Mouse (Mus musculus) layer of hippocampus, adult 2 months (tissue): ENCODE measurements around the gene Cacnb4. TPM values are rescaled to one million over a fixed set of nuclear protein-coding genes. Genes with fewer than 3 reads are reported as not detected.

ENCODE experiments used
- DNase-seq, 2 experiments: peaks; one replicate each; pipeline ENCODE4 v3.0.0; 2022; ENCODE audit warnings: low spot score in 2 of 2
- H3K27ac ChIP-seq: fragments of 200-600 bp; 2 replicates; pipeline ENCODE4 v1.8.1; 2022
- H3K4me3 ChIP-seq: fragments of 200-600 bp; 2 replicates; pipeline ENCODE4 v1.8.1; 2022; ENCODE audit warnings: mild to moderate bottlenecking
- CTCF ChIP-seq: fragments of 200-600 bp; conservative IDR thresholded peaks from 2 replicates; pipeline ENCODE4 v1.8.1; 2022; ENCODE audit warnings: antibody characterized with exemption, mild to moderate bottlenecking, moderate library complexity
- total RNA-seq, 2 experiments: library from RNA; stranded (reverse); gene quantifications; 2 replicates each; pipeline ENCODE4 v1.2.3; 2021

Cacnb4 gene
- total RNA-seq, 2 experiments from 2014 or later, result 69.7 to 81.2 TPM

GRCm38 (mm10) chr2:52638857-52639529, 37.6 kb downstream of the Cacnb4 start:
- Histone ChIP-seq H3K27ac (no peak overlapping the region), H3K4me3 (no peak overlapping the region)
- no peak for TF ChIP-seq CTCF
- DNase-seq, result no peak

GRCm38 (mm10) chr2:52638226-52638625, 38.4 kb downstream of the Cacnb4 start:
- no peak overlapping the region for H3K27ac ChIP-seq

GRCm38 (mm10) chr2:52636051-52636450, 40.6 kb downstream of the Cacnb4 start:
- TF ChIP-seq CTCF, result no peak
- Histone ChIP-seq H3K27ac (no peak overlapping the region), H3K4me3 (no peak overlapping the region)
- DNase-seq, result no peak

More at GRCm38 (mm10) chr2:52638226-52638625, 38.4 kb downstream of the Cacnb4 start:
- no peak for DNase-seq
- no peak overlapping the region for H3K4me3 ChIP-seq
- TF ChIP-seq CTCF, result no peak

- Histone ChIP-seq H3K27ac (no peak overlapping the region), H3K4me3 (no peak overlapping the region)
- no peak for TF ChIP-seq CTCF
- DNase-seq, result no peak
These were observed 41.3 kb downstream of the Cacnb4 start for GRCm38 (mm10) chr2:52635358-52635757.

GRCm38 (mm10) chr2:52632880-52633279, 43.8 kb downstream of the Cacnb4 start:
- DNase-seq, result peak; percentile 61 to 82
- Histone ChIP-seq H3K4me3 (no peak overlapping the region), H3K27ac (no peak overlapping the region)
- TF ChIP-seq CTCF, result peak; percentile 96

GRCm38 (mm10) chr2:52628186-52628585, 48.4 kb downstream of the Cacnb4 start:
- H3K4me3 ChIP-seq, result no peak overlapping the region
- no peak for TF ChIP-seq CTCF
- no peak overlapping the region for H3K27ac ChIP-seq
- peak in 1 of 2 experiments; percentile 36 for DNase-seq

GRCm38 (mm10) chr2:52626266-52626665, 50.4 kb downstream of the Cacnb4 start:
- no peak overlapping the region for H3K4me3 ChIP-seq
- no peak overlapping the region for H3K27ac ChIP-seq
- DNase-seq, result no peak
- no peak for TF ChIP-seq CTCF

GRCm38 (mm10) chr2:52625731-52626130, 50.9 kb downstream of the Cacnb4 start:
- H3K27ac ChIP-seq, result no peak overlapping the region
- no peak for DNase-seq
- H3K4me3 ChIP-seq, result no peak overlapping the region
- no peak for TF ChIP-seq CTCF

- DNase-seq, result no peak
- TF ChIP-seq CTCF, result no peak
- Histone ChIP-seq H3K4me3 (no peak overlapping the region), H3K27ac (no peak overlapping the region)
These were observed 52.7 kb downstream of the Cacnb4 start for GRCm38 (mm10) chr2:52623921-52624404.

- TF ChIP-seq CTCF, result no peak
- no peak overlapping the region for H3K27ac ChIP-seq
- DNase-seq, result no peak
- no peak overlapping the region for H3K4me3 ChIP-seq
These were observed 53.2 kb downstream of the Cacnb4 start for GRCm38 (mm10) chr2:52623461-52623860.

GRCm38 (mm10) chr2:52622616-52623015, 54.0 kb downstream of the Cacnb4 start:
- peak; percentile 72 for TF ChIP-seq CTCF
- no peak for DNase-seq
- Histone ChIP-seq H3K27ac (no peak overlapping the region), H3K4me3 (no peak overlapping the region)

GRCm38 (mm10) chr2:52619406-52619974, 57.1 kb downstream of the Cacnb4 start:
- DNase-seq, result no peak
- no peak overlapping the region for H3K27ac ChIP-seq
- TF ChIP-seq CTCF, result no peak
- no peak overlapping the region for H3K4me3 ChIP-seq

- H3K27ac ChIP-seq, result no peak overlapping the region
- no peak overlapping the region for H3K4me3 ChIP-seq
- no peak for TF ChIP-seq CTCF
- DNase-seq, result no peak
These were observed 57.8 kb downstream of the Cacnb4 start for GRCm38 (mm10) chr2:52618804-52619203.

- DNase-seq, result no peak
- Histone ChIP-seq H3K27ac (no peak overlapping the region), H3K4me3 (no peak overlapping the region)
- TF ChIP-seq CTCF, result no peak
These were observed 61.2 kb downstream of the Cacnb4 start for GRCm38 (mm10) chr2:52615429-52615828.
